Mouse (Mus musculus): ENCODE data around the gene Sap25.

GRCm38 (mm10) chr5:137645652-137646091 is 4.5 kb downstream of the Sap25 start, which contains the start of gene Irs3:
- TF ChIP-seq CTCF (IDR thresholded peaks at IDR 0.05; ENCODE audit: control insufficient read depth, insufficient read depth, insufficient replicate concordance, low read depth, low read length) (no peak), POLR2A (IDR thresholded peaks at IDR 0.05; ENCODE audit: control insufficient read depth, low read depth, low read length) (no peak)

Measured in testis, adult 2 months (tissue).